Mouse (Mus musculus) cerebellum, postnatal 4 days (tissue): ENCODE data around the gene Gm20481.
"Not testable (repeated sequence)": the region's sequence is repeated elsewhere in the genome, so short reads cannot be mapped to it uniquely, and the experiment has no call there.

Experiments used
- DNase-seq, 2 experiments: peaks; one replicate each; pipeline ENCODE4 v3.0.0; 2022; ENCODE audit warnings: low spot score in 2 of 2, mixed read lengths in 1 of 2

Gm20481 gene

DNA sequence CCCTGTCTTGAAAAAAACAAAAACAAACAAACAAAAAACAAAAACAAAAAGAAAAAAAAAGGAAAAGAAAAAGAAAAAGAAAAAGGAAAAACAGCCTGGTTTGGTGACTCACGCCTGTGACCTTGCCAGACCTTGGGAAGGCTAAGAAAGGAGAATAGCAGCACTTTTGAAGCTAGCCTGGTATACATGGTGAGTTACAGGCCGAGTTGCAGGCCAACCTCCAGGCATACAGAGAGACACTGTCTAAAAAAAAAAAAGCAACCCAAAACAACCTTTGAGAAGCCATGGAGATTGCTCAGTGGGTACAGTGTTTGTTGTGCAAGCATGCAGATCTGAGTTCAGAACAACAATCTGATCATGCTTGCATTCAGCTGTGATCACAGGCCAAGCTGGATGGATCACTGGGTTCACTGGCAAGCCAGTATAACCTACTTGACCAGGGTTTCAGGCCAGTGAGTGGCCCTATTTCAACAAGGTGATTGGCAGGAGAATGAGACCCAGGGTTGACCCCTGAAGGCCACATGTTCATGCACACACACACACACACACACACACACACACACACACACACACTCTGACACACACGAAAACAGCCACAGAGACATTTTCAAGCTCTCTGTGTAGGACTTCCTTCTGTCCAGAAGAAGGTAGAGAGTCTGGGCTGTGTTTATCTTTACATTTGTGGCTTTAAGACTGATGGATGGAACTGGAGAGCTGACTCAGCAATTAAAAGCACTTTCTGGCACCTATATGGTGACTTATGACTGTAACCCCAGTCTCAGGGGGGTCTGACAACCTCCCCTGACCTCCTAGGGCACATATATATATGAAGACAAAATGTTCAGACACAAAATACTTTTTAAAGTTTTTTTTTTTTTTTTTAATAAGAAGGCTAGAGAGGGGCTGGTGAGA lies 6.1 kb downstream of the Gm20481 start:
- DNase-seq = no peak

DNA sequence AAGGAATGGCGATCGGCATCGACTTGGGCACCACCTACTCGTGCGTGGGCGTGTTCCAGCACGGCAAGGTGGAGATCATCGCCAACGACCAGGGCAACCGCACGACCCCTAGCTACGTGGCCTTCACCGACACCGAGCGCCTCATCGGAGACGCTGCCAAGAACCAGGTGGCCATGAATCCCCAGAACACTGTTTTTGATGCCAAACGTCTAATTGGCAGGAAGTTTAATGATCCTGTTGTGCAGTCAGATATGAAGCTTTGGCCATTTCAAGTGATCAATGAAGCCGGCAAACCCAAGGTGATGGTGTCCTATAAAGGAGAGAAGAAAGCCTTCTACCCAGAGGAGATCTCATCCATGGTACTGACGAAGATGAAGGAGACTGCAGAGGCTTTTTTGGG lies 7.3 kb downstream of the Gm20481 start:
- DNase-seq = no peak

DNA sequence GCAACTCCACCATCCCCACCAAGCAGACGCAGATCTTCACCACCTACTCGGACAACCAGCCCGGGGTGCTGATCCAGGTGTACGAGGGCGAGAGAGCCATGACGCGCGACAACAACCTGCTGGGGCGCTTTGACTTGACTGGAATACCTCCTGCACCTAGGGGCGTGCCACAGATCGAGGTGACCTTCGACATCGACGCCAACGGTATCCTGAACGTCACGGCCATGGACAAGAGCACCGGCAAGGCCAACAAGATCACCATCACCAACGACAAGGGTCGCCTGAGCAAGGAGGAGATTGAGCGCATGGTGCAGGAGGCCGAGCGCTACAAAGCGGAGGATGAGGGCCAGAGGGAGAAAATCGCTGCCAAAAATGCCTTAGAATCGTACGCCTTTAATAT lies 8.5 kb downstream of the Gm20481 start:
- no peak for DNase-seq

DNA sequence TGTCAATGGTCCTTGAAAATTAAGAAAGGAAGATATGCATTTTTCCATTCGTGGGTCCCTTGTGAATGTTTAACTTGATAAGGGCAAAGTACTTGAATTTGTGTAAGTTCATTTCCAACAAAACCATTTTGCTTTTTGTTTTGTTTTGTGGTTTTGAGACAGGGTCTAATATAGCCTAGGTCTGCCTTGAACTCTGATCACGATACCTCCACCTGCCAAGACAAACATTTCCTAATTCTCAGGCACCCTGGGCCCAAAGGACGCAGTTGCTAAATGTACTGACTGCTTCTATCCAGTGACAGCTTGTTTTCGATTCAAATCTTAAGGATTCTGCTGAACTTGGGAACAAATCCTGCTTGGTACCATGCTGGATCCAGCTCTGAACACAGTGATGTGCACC lies 9.9 kb downstream of the Gm20481 start:
- no peak for DNase-seq

DNA sequence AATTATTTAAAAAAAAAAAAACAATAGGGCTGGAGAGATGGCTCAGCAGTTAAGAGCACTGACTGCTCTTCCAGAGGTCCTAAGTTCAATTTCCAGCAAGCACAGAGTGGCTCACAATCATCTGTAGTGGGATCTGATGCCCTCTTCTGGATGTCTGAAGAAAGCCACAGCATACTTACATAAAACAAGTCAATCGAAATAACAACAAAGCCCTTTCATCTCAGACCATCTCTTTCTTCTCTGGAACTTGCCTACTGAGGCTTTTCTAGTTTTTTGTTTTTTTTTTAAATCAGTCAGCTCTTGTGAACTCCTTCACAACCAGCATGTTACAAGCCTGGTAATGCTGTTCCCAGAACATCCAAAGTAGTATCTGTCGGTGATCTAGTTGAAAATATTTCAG lies 10.9 kb downstream of the Gm20481 start:
- DNase-seq = no peak

DNA sequence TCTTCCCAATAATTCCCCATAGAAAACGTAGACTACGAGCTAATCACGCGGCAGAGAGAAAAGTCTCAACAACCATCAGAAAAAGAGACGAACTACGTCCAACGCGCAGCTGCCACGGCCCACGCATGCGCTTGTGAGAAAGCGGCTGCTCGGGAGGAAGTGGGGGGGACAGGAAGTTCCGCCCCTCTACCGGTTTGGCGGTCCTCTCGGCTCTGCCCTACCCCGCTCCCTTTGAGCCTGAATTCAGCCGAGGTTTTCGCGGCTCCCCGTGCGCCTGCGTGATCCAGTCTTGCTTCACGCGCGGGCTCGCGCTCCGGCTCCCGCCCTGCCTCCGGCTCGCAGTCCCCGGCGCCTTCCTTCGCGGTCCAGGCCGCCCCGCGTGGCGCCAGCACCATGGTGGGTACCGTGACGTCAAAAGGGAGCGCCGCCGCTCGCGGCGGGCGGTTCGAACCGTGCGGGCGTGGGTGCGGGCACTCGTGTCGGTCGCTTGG lies 12.0 kb downstream of the Gm20481 start, which contains the start of gene Lsm2:
TSS of gene Lsm2 (plus strand) at position 173 of the 491 bp plus-strand sequence.
- DNase-seq = peak; percentile 58 to 81

DNA sequence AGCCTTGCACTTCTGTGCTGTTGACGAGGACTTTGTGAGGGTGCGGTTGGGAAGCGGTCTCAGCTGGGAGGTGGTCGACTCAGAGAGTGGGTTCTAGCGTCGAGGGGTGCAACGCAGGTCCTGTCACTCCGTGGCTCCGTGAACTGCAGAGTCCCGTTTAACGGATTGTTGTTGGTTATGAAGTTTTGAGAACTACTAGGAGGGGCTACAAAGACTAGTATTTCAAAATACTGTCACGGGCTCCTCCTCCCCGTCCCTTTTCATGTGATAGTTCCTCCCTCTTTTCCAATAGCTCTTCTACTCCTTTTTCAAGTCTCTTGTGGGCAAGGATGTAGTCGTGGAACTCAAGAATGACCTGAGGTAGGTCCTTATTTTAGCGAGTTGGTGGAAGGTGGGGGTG lies 12.6 kb downstream of the Gm20481 start:
- DNase-seq = no peak

DNA sequence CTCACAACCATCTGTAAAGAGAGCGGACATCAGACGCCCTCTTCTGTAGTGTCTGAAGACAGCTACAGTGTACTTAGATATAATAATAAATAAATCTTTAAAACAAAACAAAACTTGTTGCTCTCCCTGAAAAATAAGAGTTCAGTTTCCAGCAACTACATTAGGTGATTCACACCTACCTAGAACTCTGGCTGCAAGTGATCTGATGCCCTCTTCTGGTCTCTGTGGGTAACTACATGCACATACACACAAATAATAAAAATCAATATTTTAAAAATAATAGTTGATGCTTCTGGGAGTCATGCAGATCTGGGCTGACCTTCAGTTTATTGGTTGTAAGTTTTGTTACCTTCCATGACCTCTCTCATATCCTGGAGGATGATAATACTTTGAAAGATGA lies 14.5 kb downstream of the Gm20481 start:
- DNase-seq = no peak

DNA sequence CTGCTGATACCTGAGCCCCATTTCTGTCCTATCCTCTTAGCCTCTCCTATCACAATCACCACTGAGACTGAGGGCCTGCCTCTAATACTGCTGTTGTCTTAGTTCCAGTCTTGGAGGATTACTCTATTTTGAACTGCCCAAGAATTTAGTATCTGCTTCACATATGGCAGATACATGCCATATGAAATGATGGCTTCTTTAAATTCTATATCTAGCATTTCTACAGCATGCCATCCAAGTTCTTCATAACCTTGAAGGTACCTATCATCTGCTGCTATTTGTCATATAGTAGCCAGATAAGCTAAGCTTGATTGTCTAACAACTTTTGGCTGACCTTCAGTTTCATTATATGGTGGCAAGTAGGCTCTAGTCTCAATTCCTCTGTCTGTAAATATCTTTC lies 25.0 kb downstream of the Gm20481 start:
- DNase-seq = no peak

DNA sequence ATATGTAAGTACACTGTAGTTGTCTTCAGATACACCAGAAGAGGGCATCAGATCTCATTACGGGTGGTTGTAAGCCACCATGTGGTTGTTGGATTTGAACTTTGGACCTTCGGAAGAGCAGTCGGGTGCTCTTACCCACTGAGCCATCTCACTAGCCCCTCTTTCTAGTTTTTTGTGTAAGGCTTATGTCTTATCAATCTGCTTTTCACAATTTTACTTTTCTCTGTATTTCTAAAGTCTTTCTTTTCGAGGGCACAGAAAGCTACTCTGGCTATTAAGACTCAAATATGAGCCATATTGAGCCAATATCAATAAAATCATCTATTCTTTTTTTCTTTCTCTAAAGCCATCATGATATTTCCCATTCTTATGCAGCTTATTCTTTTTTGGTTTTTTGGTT lies 25.5 kb downstream of the Gm20481 start:
- DNase-seq = not testable (repeated sequence)

DNA sequence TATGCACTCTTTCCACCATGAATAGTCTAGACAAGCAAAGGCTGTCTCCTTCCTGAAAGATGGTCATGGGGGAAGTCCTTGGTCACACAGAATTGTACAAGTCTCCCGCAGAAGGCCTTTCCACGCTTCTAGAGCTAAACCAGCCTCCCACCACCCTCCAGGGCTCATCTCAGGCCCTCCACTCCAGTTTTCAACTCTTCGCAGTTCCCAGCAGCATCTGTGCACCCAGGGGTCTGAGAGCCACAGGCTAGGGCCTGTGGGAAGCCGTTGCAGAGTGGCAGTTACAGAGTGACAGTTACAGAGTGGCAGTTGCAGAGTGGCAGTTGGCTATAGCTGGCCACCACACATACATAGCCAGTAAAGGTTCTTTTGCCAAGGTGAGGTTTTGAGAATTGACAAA lies 26.2 kb downstream of the Gm20481 start:
- not testable (repeated sequence) for DNase-seq

DNA sequence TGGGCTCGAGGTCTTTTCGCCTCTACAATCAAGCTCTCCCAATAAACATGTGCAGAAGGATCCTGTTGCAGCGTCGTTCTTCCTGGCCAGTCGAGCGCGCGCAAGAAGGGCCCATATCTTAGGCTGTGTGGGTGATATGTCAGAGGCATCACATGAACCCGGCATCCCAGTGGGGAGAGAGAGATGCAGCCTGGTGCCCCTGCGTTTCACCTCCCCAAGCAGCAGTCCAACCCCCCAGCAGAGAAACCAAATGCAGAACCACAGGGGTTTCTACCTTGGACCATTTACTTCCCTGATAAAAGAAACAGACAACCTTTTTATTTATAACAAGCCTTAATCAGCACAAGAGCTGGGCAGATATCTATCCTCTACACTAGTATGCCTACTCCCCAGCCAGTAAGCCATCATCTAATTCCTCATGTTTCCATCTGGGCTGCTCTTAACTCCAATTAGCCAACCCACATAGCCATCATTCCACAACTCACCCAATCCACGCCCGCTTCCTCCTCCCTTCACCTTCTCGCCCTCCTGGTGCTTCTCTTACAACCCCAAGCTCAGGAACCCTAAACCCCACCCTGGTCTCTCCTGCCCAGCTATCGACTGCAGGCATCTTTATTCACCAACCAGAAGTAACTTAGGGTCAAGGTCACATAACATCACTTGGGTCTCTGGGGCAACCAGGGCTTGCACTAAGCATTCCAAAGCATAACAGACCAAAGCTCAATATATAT lies 26.9 kb downstream of the Gm20481 start:
- DNase-seq = no peak

DNA sequence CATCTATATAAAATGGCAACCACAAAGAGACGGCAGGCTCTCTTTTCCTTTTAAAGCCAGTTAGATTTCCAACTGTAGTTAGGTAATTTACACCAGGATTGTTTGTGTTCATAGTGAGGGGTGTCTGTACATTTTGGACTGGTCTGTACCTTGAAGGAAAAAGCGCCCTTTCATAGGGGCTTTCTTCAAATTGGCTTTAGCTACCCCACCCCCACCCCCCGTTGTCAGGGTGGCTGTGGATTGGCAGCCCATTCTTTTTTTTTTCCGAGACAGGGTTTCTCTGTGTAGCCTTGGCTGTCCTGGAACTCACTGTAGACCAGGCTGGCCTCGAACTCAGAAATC lies 27.4 kb downstream of the Gm20481 start:
- no peak for DNase-seq

DNA sequence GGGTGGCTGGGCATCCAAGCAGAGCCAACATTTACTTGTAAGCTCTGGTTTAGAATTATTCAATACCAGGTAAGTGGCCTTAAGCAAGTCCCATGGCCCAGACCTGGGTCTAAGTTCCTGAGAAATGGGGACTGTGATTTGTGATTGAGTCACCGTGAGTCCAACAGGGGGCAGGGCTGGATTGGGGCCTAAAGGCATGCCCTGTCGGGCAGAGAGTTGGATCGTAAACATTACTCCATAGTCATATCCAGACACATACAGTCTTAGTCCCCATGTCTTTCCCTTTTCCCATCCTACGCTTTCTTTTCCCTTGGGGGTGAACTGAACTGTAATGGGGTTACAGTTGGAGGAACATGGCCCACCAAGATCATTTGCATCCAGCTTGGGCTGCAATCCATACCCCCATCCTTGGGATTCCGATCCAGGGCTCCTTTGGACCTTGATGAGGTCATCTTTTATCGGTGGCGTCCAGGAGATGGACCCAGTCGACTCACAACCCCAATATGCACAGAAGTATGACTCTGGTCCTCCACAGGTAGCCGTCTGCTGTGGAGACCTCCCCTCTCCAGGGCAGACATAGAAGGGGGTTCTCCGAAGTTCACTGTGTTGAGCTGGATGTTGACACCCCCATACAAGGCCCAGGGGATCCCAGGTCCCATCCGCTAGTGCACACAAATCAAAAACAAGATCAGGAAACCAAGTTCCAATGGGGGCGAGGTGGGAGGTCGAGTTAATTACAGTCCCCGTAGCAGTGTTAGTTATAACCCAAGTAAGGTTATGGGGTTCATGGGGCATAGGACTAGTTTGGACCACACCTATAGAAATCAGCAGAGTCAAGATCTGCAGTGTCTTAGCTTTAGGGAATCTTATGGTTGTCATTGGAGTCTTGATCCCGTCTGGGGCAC lies 29.1 kb downstream of the Gm20481 start:
- no peak for DNase-seq

DNA sequence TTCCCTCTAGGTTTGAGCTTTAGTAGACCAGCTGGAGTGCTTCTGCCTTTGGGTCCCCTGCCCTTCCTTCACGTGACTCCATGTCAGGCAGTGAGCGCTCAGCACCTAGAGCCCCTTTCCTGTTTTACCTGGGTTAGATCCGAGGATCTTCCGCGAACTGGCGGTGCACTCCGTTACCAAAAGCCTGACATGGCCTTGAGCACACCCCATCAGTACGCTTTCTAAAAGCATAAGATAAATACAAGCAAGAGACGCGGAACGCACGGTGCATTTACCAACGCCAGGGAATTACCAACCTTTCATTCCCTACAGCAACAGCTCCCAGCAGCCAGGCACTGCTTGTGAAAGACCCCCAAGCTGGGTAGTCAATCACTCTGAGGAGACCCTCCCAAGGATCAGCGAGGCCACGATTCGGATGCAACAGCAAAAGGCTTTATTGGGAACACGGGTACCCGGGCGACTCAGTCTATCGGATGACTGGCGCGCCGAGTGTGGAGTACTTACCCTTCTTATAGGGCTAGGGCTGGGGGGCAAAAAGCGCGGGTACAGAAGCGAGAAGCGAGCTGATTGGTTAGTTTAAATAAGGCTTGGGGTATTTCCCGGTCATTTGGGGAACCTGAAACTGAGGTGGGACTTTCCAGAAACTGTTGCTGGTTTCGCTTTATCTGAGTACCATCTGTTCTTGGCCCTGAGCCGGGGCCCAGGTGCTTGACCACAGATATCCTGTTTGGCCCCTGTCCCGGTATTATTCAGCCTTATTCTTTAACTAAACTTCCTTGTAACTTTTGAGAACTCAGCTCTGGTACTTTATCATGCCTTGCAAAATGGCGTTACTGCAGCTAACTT lies 30.4 kb downstream of the Gm20481 start:
- DNase-seq = not testable (repeated sequence)

DNA sequence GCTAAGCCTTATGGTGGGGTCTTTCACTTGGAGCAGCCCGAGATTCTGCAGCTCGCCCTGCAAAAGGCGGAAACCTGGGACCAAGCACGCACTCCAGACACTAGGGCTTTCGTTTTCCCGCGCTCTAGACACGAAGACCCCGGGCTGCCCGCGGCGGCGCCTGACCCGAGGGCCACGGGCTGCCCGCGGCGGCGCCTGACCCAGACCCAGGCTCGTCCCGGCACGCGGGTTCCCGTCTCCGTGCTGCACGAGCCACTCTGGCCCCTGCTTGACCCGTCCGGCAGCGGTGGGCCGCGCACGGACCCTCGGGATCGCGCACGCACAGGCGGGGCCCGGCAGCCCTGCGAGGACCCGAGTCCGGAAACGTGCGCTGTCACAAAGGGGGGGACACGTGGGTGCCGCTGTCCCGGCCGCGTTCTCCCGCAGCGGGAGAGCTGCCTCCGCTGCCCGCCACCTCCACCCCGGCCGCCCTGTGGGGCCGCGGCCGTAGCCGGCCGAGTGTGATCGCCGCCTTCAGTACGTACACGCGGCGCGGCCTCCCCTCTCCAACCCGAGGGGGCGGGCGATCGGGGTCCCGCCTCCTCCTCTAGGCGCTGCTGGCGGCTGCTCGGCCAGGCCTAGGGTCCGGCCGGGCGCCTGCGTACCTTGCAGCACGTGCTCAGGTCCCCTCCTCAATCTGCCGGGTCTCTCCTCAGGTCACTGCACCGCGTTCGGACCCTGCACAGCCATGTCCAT lies 31.2 kb downstream of the Gm20481 start, which contains the start of gene Vars:
TSS of gene Vars (plus strand) at position 271 of the 735 bp plus-strand sequence.
- peak; percentile 72 to 85 for DNase-seq

DNA sequence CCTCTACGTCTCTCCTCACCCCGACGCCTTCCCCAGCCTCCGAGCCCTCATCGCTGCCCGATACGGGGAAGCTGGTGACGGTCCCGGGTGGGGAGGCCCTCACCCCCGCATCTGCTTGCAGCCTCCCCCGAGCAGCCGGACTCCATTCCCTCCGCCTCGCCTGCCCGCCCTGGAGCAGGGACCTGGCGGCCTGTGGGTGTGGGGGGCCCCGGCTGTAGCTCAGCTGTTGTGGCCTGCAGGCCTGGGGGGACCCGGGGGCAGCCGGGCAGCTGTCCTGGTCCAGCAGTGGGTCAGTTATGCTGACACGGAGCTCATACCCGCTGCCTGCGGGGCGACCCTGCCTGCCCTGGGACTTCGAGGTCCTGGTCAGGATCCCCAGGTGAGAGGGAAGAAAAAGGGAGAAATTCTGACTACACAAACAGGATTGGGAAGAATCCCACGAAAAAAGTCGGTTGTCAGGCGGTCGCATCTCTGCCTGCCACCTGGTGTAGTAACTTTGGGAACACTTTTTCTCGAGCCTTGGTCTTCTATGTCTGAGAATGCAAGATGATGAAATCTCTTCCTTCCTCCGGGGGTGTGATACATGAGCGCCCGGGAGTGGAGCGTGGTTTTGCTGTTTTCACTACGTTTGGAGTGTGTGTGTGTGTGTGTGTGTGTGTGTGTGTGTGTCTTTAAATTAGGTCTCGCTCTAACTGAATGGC lies 31.9 kb downstream of the Gm20481 start:
- no peak for DNase-seq

DNA sequence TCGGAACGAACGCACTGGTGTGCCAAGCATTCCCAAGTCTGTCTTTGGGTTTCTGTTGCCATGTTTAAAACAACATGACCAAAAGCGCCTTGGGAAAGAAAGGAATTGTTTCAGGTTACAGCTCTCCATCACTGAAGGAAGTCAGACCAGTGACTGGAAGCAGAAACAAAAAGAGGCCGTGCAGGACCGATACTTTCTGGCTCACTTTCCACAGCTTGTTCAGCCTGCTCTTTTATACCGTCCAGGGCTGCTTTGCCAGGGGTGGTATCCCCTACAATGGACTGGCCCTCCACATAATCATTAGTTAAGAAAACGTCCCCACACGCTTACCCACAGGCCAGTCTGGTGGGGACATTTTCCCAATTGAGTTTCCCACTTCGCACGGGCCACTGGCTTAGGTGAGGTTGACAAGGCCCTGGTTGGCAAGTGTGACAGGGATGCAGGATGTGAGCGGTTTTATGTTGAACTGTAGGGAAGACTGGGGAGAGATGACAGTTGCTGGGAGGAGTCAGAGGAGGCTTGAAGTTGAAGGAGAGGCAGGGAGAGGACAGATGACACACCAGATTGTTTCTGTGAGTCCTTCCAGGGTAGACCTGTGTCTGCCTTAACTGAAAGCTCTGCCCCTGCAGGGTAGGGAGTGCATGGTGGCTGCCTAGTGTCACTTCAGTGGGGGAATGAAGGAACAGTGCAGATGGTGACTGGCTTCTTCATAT lies 32.6 kb downstream of the Gm20481 start:
- no peak for DNase-seq
